Mouse (Mus musculus) embryonic facial prominence, embryonic 11.5 days (tissue): ENCODE measurements around the gene Aldh2. TPM values are rescaled to one million over a fixed set of nuclear protein-coding genes. Genes with fewer than 3 reads are reported as not detected.
"Not testable (repeated sequence)": the region's sequence is repeated elsewhere in the genome, so short reads cannot be mapped to it uniquely, and the experiment has no call there.

Source experiments
- ATAC-seq: fragments of 200-750 bp; cut with Nextera tagmentation; replicated peaks from 2 replicates; pipeline ENCODE4 v1.8.0; 2017; ENCODE audit warnings: low read depth; ENCODE audit not compliant: insufficient number of reproducible peaks, low FRiP score, low TSS enrichment
- DNase-seq: peaks from one replicate; pipeline ENCODE4 v3.0.0-alpha.2; 2015; ENCODE audit warnings: low spot score
- H3K27ac ChIP-seq: fragments of 300-500 bp; sonication (generic); replicated peaks from 2 replicates; pipeline ENCODE4 v1.5.1; 2014; ENCODE audit warnings: mild to moderate bottlenecking, low read depth, low read length, control low read depth
- H3K27me3 ChIP-seq: fragments of 300-500 bp; sonication (generic); 2 replicates; pipeline ENCODE4 v1.6.1; 2014; ENCODE audit warnings: mild to moderate bottlenecking, low read length, moderate library complexity, mixed read lengths; ENCODE audit not compliant: control insufficient read depth, insufficient read depth
- H3K36me3 ChIP-seq: fragments of 300-500 bp; sonication (generic); replicated peaks from 2 replicates; pipeline ENCODE4 v1.6.1; 2014; ENCODE audit warnings: low read depth, mild to moderate bottlenecking, low read length, moderate library complexity, mixed read lengths; ENCODE audit not compliant: control insufficient read depth, insufficient read depth
- H3K4me1 ChIP-seq: fragments of 300-500 bp; sonication (generic); 2 replicates; pipeline ENCODE4 v1.6.1; 2014; ENCODE audit warnings: low read length, mixed read lengths; ENCODE audit not compliant: control insufficient read depth, insufficient read depth
- H3K4me2 ChIP-seq: fragments of 300-500 bp; sonication (generic); 2 replicates; pipeline ENCODE4 v1.6.1; 2014; ENCODE audit warnings: low read depth, mild to moderate bottlenecking, control low read depth, low read length, moderate library complexity
- H3K4me3 ChIP-seq: fragments of 300-500 bp; sonication (generic); 2 replicates; pipeline ENCODE4 v1.5.1; 2014; ENCODE audit warnings: low read depth, low read length, control low read depth
- H3K9ac ChIP-seq: fragments of 300-500 bp; sonication (generic); replicated peaks from 2 replicates; pipeline ENCODE4 v1.6.1; 2014; ENCODE audit warnings: mild to moderate bottlenecking, control low read depth, low read length
- H3K9me3 ChIP-seq: fragments of 300-500 bp; sonication (generic); replicated peaks from 2 replicates; pipeline ENCODE4 v1.6.1; 2016; ENCODE audit warnings: mild to moderate bottlenecking, low read length, inconsistent platforms, mixed read lengths; ENCODE audit not compliant: control insufficient read depth
- WGBS: fragments of 180-500 bp; shearing (Covaris S2); extraction: QIAGEN DNeasy Blood & Tissue Kit; methylation state at CpG from one replicate; pipeline ENCODE4 v1.1.7; 2014; 5-methylcytosine and 5-hydroxymethylcytosine counted together
- polyA plus RNA-seq: library from polyadenylated mRNA; unstranded; fragments of >200 nt; fragmentation: Nextera tagmentation; extraction: Ambion mirVana; gene quantifications from 2 replicates; pipeline ENCODE4 v1.2.1, GENCODE M21; 2014

The Aldh2 gene
- polyA plus RNA-seq, 1 experiment from 2014 or later = 84.4 TPM

GRCm38 (mm10) chr5:121526526-121526925 lies 67.1 kb downstream of the Aldh2 start:
- Histone ChIP-seq H3K4me3 (no peak overlapping the region), H3K9ac (no peak overlapping the region), H3K36me3 (peaks cover 23% of the 10 kb centered on the region), H3K4me1 (no peaks in the 10 kb centered on the region), H3K27me3 (no peaks in the 10 kb centered on the region), H3K27ac (no peak overlapping the region), H3K9me3 (no peaks in the 10 kb centered on the region), H3K4me2 (no peak overlapping the region)
- WGBS = 88% methylated on average over 7 of the region's 7 CpGs
- ATAC-seq (no peak), DNase-seq (no peak)

- H3K4me1 ChIP-seq = no peaks in the 10 kb centered on the region
- WGBS = 85% methylated on average over 14 of the region's 14 CpGs
- H3K27ac ChIP-seq = no peak overlapping the region
- H3K9ac ChIP-seq = no peak overlapping the region
- no peak overlapping the region for H3K4me3 ChIP-seq
- H3K9me3 ChIP-seq = no peaks in the 10 kb centered on the region
- no peak for DNase-seq
- no peak for ATAC-seq
- H3K36me3 ChIP-seq = peaks cover 17% of the 10 kb centered on the region
- no peak overlapping the region for H3K4me2 ChIP-seq
- H3K27me3 ChIP-seq = no peaks in the 10 kb centered on the region
Measured at GRCm38 (mm10) chr5:121525774-121526450, 67.7 kb downstream of the Aldh2 start.

- DNase-seq, H3K9me3 ChIP-seq, ATAC-seq, H3K4me2 ChIP-seq, H3K27ac ChIP-seq, H3K9ac ChIP-seq, H3K36me3 ChIP-seq, H3K4me3 ChIP-seq, H3K4me1 ChIP-seq, H3K27me3 ChIP-seq: not testable (repeated sequence)
- WGBS = 90% methylated on average over 11 of the region's 17 CpGs
Measured at GRCm38 (mm10) chr5:121519758-121520157, 73.9 kb downstream of the Aldh2 start.

GRCm38 (mm10) chr5:121518983-121519382 lies 74.6 kb downstream of the Aldh2 start:
- DNase-seq (no peak), ATAC-seq (no peak)
- WGBS = 94% methylated on average over 9 of the region's 9 CpGs
- H3K4me3 ChIP-seq = no peak overlapping the region
- no peak overlapping the region for H3K9ac ChIP-seq
- H3K36me3 ChIP-seq = no peaks in the 10 kb centered on the region; the same call in 1 of the 2 replicates
- no peaks in the 10 kb centered on the region for H3K9me3 ChIP-seq
- no peaks in the 10 kb centered on the region for H3K4me1 ChIP-seq
- H3K4me2 ChIP-seq = no peak overlapping the region
- no peak overlapping the region for H3K27ac ChIP-seq
- H3K27me3 ChIP-seq = no peaks in the 10 kb centered on the region

Other genes with a start within 250 kb of the Aldh2 start
- 62.1 and 69.5 TPM in 2 replicates for gene Trafd1, start 208.2 kb downstream of the Aldh2 start, polyA plus RNA-seq
- 47.8 and 51.8 TPM in 2 replicates for gene Naa25, start 195.9 kb downstream of the Aldh2 start, polyA plus RNA-seq
- gene Tmem116, start 141.9 kb downstream of the Aldh2 start, polyA plus RNA-seq = 0.45 and 0.96 TPM in 2 replicates
- 102 and 110 TPM in 2 replicates for gene Erp29, start 141.3 kb downstream of the Aldh2 start, polyA plus RNA-seq
- gene Adam1b, start 90.4 kb downstream of the Aldh2 start, polyA plus RNA-seq = not detected in 2 replicates
- gene Adam1a, start 48.3 kb downstream of the Aldh2 start, polyA plus RNA-seq = 1.5 TPM in 2 replicates
- gene Gm42878, start 48.3 kb downstream of the Aldh2 start, polyA plus RNA-seq = not detected in 2 replicates
- gene Mapkapk5, start 47.9 kb downstream of the Aldh2 start, polyA plus RNA-seq = 55.8 and 57.1 TPM in 2 replicates
- 1.5 and 1.8 TPM in 2 replicates for gene Acad12, start 25.1 kb upstream of the Aldh2 start, polyA plus RNA-seq
- gene Acad10, start 66.7 kb upstream of the Aldh2 start, polyA plus RNA-seq = 1.2 and 1.7 TPM in 2 replicates
- gene Brap, start 66.7 kb upstream of the Aldh2 start, polyA plus RNA-seq = 37.4 and 38.7 TPM in 2 replicates
- 57.6 and 61.5 TPM in 2 replicates for gene Atxn2, start 117.5 kb upstream of the Aldh2 start, polyA plus RNA-seq
- gene Sh2b3, start 243.8 kb upstream of the Aldh2 start, polyA plus RNA-seq = 7.8 and 8.7 TPM in 2 replicates